Mouse (Mus musculus) regulatory T cell (primary cell): ENCODE data around the gene Mei1.
"Not testable (repeated sequence)": the region's sequence is repeated elsewhere in the genome, so short reads cannot be mapped to it uniquely, and the experiment has no call there.

ENCODE experiments used
- in situ Hi-C: fragments of 300-600 bp; cut with MboI, MseI; formaldehyde crosslinking; loops from one replicate; pipeline ENCODE4 v1.15.1; 2025; ENCODE audit warnings: high pct_unique_total_duplicates

The Mei1 gene

DNA sequence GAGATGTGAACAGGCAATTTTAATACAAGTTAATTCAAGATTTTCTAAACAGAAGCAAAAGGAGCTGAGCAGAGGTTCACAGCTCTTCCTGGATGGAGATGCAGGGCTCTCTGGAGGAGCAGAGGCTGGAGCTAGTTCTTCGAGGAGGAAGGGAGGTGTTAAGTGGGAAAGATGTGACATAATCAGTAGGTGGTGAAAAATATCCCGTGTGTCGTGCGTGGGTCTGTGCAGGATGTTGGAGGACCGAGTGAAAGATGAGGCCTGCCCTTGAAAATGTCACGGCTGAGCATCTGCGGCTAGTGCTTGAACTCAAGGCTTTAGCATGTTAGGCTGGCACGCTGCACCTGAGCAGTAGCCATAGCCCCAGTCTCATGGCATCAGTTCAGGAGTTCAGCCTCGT is 15.8 kb downstream of the Mei1 start:
- in situ Hi-C loops, result no loop called here

DNA sequence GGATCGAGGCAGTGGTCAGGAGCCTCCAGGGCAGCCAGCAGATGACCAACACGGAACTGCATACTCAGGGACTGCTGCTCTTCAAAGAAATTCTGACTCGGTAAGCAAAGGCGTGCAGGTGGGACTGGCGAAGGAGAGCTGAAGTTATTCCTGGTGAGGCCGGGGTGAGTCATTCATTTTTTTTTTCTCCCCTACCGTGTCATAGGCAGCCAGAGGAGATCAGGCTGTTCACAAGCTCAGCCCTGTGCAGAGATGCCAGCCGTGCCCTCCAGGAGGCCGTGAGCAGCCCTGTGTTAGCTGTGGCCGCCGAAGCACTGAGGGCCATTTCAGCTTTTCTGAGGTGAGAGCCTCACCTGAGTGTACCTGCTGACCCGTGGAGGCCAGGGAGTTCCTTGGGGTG is 16.3 kb downstream of the Mei1 start:
- in situ Hi-C loops, result no loop called here

DNA sequence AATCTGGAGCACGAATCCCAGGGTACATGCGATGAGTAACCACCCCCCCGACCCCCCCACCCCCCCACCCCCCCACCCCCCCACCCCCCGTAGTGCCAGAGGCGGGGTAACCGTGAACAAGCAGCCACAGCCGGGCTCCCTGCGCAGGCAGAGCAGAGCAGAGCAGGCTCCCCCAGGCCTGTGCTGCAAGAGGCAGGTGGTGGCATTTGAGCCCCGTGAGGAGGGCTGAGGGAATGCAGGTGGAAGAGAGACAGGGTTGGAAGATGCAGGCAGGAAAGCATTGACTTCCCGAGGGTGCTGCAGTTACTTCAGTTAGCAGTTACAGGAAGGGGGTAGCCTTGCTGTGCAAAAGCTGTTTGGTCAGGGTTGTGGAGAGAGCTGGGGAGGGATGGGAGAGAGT is 17.5 kb downstream of the Mei1 start:
- in situ Hi-C loops, result no loop called here

DNA sequence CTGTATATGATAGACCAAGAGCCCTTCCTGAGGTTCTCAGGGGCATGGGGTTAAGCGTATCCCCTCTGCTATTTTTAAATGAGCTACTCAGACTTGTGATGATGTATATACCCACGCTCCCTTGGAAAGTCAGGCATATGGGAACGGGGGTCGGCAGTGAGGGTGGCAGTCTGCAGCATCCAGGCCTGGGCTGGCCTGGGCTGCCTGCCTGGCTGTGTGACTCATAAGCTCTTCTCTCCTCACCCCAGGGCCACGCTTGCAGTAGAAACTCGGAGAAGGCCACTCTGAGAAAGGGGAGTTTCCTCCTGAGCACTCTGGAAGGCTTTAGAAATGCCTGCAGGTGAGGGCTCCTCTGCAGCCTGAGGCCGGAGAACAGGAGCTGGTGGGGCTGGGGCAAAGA is 21.3 kb downstream of the Mei1 start:
- in situ Hi-C loops, result no loop called here

DNA sequence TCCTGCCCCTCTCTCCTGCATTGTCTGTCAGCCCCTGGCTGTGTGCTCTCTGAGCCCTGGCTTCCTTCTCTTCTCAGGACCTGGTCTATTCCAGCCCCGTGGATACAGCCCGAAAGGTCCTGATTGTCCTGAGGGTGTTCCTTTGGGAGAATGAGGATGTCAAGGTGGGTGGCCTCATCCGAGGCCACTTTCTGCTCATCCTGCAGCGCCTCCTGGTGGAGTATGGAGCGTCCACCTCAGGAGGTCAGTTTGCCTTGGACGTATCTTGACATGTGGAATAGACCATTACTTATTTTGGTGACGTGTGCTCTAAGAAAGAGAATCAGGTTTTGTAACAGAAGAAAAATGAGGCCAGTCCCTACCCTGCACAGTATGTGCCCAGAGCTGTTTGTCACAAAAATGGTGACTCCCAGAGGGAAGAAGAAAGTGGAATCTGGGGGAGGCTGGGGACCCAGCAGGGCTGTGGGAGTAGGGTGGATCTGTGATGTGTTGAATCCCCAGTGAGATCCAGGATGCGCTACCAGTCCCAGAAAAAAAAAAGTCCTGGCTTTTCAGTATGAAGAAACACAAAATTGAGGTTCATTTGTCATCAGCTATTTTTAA is 37.3 kb downstream of the Mei1 start:
- in situ Hi-C loops, result no loop called here

DNA sequence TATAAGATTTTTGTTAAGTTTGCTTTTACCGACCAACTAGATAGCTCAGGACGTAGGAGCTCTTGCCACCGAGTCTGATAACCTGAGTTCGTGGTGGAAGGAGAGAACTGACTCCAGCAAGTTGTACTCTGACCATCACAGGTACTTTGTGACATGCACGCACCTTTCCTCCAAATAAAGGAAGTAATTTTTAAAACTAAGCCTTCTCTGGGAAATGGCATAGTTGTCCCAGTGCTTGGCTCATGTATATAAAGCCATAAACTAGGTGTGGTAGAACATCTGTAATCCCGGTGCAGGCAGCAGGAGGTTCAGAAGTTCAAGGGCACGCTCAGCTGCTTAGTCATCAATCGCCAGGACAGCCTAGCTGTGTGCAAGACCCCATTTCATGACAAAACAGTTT is 50.7 kb downstream of the Mei1 start:
- in situ Hi-C loops, result no loop called here

DNA sequence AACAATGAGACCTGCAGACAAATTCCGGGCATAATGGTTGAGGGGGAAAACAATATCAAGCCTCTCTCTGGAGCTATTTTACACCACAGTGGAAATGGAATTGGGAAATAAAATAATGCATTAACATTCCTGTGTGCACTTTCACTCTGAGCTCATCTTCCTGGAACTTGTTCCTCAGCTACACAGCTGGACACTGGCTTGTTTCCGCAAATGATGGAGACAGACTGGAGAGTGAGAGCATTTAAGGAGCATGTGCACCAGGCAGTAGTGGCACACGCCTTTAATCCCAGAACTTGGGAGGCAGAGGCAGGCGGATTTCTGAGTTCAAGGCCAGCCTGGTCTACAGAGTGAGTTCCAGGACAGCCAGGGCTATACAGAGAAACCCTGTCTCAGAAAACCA is 56.9 kb downstream of the Mei1 start:
- in situ Hi-C loops, result not testable (repeated sequence)

DNA sequence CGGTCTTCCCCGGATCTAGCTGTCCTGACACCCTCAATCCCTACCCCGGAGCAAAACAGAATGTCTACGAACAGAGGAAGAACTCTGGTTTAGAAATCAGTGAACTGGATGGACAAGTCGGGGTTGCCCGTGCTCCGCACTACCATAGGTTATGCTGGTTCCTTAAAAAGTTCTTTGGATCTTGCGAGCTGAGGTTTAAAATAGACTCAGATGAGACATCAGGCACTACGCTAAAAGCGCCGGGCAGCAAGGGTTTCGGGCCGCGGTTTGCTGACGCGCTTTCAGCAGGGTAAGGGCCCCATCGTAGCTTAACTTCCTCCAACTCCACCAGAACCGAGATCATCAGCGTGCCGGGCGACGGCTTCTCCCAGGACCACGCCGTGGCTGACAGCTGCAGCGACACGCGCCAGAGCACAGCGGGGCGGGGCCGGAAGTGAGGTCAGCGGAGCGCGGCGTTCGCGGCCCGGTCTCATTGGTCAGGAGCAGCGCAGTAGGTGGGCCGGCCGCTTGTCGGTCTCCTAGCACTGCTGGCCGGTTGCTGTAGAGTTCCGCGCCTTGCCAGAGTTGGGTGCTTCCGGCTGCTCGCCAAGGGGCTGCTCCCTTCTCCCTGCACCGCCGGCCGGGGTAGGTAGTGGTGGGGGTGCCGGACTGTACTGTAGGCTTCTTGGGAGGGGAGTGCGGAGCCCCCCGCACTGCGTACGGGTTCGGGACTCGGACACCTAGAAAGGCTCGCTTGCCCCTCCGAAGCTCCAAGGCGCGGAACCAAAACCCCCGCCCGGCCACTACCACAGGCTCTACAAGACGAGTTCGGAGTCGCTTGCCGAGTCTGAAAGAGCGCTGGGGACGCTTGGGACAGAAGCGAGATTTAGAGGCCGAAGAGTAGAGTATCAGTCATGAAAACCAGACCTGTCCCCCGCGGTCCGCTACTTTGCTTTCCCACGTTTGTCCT is 57.9 kb downstream of the Mei1 start, which contains the start of gene Ccdc134:
TSS of gene Ccdc134 (plus strand) at position 497 of the 949 bp plus-strand sequence.
- in situ Hi-C loops, result no loop called here

DNA sequence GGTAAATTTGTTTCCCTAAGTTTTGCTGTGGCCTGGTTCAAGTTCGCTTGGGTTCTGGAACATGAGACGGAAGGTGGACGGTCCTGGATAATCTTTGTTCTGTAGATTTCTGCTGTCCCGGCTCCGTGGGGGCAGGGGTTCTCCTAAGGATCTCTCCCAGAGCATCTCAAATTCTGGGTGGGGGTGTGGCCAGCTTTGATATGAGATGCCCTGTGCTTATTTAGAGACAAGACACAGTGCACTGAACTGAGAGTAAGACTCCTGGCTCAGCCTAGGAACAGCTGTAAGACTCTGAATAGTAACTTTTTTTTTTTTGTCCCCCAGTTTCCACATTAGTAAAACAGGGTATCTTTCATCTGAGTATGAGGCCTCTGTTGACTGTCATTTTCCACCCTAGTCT is 58.6 kb downstream of the Mei1 start:
- in situ Hi-C loops, result no loop called here

DNA sequence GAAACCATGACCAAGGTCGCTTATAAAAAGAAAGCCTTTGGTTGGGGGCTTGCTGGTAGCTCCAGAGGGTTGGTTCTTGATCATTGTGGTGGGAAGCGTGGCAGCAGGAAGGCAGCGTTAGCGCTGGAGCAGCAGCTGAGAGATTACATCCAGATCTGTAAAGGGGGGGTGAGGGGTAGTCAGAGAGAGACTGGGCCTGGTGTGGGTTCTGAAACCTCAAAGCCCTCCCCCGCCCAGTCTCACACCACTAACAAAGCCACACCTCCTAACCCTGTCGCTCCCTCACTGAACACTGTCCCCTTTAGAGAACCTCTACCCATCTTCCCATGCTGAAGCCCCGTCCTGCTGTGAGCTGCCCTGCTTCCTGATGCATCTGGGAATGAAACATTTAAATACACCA is 60.8 kb downstream of the Mei1 start:
- in situ Hi-C loops, result loop anchor here (5.0 kb wide), 1 partner anchor 107 kb away; no protein-coding TSS in a partner anchor

DNA sequence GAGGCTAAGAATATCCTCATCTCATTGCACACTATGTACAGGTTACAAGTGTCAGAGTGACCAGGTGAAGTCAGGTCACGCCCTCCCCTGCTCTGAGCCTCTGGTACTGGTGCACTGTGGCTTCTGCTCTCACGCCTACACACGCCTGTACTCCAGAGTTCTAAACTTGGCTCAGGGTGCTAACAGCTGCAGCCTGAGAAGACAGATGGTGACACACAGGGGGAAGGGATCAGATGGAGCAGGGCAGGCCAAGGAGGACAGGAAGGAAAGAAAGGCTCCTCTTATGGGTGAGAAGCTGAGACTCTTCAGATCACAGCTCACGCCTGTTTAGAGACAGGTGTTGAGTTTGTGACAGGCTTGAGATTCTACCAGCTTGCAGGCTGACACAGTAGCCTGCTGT is 65.6 kb downstream of the Mei1 start:
- in situ Hi-C loops, result no loop called here

DNA sequence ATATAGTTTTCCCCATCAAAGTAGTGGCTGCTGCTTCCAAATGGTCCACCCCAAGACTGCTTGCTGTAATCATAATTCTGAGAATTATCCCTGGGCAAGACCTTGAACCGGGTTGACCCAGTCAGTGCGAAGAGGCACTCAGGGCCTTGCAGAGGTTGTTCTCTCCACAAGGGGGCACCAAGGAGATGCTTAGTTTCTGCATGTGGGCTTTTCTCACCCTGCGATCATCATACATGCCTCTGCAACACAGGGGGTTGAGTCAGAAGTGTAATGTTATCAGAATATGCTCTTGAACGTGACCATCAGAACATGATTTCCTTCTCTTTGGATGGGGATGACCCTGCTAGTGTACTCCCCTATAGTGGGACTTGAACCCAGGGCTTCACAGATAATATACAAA is 68.8 kb downstream of the Mei1 start:
- in situ Hi-C loops, result no loop called here

DNA sequence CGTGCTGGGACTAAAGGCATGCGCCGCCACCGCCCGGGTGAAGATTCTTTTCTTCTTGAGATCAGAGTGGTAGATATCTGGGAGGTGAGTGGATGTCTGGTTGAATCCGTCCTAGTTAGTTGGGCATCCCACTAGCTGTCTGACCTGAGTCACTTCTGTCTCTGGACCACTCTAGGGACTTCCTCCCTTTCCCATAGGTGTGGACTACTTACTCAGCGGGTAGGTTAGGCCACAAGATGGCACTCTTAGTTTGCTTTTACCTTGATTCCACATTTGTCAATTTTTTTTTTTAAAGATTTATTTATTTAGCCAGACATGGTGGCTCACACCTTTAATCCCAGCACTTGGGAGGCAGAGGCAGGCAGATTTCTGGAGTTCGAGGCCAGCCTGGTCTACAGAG is 69.4 kb downstream of the Mei1 start:
- in situ Hi-C loops, result no loop called here

DNA sequence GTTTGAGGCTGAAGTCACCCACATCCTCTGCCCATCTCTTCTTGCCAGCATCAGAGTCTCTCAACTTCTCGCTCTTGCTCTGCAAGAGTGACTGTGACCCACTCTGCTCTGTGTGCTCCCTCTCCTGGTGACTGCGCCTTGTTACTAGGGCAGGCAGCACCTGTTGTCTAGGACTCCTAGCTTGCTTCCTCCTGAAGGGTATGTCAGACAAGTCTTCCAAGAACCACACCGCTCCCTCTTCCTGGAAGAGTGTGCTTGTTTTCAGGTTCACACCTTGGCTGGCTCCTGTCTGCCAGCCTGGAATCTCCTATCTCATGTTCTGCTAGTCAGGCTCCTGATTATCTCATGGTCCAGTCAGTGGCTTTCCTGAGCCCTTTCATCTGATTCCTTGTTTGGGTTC is 70.6 kb downstream of the Mei1 start:
- in situ Hi-C loops, result loop anchor here (5.0 kb wide), 2 partner anchors 93 to 268 kb away; partner anchors contain the start of genes Aco2, Phf5a and Snu13

DNA sequence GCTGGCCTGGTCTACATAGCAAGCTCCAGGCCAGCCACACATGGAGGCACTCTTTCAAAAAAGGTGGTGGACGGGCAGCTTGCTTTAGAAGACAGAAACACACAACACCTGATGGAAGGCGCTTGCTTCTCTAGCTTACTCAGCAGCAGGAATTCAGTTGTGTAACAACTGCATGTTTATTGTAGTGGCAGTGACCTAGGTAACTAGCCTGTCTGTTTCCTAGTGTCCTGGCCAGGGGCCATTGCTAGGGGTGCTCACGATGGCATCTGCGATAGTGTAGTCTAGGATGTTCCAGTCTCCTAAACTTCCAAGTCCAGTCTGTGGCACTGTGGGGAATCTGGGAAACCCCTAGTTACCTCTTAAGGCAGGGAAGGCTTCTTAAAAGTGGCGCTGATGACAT is 74.4 kb downstream of the Mei1 start:
- in situ Hi-C loops, result loop anchor here (5.0 kb wide), 2 partner anchors 97 to 272 kb away; partner anchors contain the start of genes Aco2, Phf5a and Snu13

DNA sequence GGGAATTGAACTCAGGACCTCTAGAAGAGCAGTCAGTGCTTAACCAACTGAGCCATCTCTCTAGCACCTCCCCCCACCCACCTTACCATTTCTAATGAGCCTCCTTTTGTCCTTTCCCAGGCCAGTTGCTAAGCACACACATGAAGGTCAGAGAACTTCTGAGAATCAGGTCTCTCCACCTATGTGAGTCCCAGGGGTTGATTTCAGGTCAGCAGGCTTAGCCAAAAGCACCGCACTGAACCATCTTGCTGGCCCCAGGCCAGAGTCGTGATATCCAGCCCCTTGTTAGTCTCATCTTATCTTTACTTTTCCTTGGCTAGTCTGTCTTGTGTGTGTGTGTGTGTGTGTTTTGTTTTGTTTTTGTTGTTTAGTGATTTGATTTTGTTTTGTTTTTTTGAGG is 75.6 kb downstream of the Mei1 start:
- in situ Hi-C loops, result no loop called here

DNA sequence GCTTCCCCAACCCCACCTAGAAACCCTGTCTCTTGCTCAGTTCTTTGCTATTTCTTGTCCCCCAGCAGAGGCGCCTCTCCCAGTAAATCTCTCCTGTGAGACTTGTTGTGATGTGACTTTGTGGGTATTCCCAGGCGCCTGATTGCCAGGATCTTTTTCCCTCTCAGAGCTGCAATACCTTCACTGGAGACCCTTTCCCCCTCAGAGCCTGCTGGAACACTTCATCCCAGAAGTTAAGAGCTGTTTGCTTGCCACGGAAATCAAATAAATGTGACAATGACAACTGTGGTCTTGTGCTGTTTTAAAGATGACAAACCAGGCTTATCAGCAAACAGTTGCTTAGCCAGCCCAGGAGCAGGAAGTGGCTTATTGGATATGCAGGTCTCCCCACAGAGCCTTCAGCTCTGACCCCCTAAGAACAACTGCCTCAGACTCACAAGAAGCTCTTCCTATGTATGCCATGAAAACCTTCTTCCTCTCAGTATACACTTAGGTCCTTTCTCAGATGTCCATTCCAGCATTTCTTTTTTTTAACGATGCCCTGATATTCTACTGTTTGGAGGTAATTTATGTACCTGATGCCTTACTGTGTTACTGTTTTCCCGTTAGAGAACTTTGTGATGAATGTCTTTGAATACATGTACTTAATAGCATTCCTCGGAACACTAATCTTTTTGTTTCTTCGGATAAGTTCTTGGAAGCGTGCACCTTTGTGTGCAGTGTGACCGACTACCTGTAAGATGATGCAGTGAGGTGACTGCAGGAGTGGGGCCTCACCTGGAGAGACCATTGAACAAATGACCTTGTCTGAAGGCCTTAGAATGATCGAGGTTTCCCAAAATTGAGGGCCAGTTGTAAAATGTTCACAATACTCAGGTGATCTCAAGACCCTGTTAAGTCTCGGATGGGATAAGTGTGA is 76.3 kb downstream of the Mei1 start:
- in situ Hi-C loops, result no loop called here

DNA sequence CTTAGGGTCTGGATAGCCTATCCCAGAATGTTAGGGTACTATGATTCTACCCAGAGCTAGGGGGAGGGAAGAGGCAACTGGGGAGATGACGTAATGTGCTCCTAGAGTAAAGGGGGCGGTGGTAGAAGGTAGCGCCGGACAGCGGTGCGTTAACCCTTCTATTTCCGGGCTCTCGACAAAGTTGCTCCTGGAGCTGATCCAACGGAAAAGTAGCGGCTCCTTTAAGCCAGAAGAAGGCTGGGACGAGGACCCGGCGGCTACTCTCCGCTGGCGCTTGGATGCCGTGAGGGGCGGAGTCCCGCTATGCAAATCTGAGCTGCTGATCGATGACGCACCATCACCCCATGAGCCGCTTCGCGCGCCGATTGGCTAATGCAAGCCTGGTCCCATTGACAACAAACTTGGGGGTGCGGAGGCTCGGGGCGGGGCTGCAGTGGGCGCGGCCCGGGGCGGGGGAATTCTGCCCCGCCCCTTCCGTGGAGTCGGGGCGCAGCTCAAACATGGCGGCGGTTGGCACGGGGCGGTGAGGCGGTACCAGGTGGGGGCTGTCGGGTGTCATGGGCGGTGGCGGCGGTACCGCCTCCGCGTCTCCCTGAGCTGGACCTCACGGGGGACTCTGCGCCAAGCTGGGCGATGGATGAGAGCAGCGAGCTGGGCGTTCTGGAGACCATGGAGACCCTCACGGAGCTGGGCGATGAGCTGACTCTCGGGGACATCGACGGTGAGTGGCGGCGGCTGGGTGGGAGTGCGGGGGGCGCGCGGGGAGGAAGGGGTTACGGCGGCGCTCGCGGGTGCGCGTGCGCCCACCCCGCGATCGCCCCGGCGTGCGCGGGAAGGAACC is 77.2 kb downstream of the Mei1 start, which contains the start of gene Srebf2:
TSS of gene Srebf2 (plus strand) at position 412 of the 841 bp plus-strand sequence.
- in situ Hi-C loops, result no loop called here

DNA sequence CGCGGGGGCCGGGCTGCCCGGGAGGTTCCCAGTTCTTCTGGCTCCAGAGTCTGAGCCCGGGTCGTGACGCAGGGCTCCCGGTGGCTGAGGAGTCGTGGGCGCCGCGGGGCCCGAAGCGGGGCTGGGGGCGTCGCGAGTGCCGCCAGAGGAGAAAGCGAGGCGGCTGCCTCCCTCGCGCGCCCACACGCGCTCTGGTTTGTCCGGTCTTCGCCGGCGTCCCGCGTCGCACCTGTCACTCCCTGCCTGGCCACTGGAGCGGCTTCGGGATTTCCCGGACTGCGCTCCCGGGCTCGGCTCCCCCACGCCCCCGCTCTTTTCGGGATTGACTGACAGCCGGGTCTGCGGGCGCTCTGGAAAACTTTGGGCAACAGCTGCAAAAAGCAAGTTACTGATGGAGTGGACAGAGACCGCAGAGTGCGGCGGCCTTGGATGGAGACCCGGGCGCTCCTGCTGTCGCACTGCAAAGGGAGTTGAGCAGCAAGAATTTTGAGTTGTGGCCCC is 77.9 kb downstream of the Mei1 start:
- in situ Hi-C loops, result no loop called here

DNA sequence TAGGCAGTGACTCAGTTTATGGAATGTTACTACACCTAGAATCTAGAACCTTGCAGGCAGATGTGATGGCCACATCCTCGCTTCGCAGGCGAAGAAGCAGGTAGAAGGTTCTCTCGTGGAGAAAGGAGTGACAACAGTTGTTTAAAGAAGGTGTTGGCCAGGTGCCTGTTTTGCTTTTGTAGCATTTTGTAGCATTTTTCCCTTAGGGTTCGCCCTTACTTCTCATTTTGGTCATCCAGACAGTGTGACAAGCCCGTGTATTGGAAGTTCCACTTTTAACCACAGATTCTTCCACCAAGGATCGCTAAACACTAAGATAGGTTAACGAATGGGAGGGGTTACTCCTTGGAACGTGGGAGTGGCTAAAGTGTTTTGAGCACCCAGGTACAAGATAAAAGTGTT is 78.7 kb downstream of the Mei1 start:
- in situ Hi-C loops, result no loop called here

DNA sequence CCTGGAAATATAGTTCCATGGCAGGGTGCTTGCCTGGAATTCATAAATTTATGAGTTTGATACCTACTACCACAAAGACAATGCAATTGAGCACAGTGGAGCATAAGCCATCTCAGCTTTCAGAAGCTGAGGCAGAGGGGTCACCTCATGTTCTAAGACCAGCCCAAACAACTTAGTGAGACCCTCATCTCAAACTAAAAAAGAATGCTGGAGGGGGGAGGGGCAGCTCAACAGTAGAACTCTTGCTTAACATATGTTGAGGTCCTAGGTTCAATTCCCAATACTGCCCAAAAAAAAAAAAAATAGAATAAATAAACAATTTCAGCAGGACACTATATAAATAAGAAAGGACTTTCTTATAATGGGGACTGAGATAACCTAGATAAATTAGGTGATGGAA is 80.2 kb downstream of the Mei1 start:
- in situ Hi-C loops, result no loop called here
